Mouse (Mus musculus) cerebellum, adult 8-10 months (tissue): ENCODE data around the gene Plekhg4.

ENCODE experiments used
- DNase-seq: peaks from one replicate; pipeline ENCODE4 v3.0.0; 2022

The Plekhg4 gene

DNA sequence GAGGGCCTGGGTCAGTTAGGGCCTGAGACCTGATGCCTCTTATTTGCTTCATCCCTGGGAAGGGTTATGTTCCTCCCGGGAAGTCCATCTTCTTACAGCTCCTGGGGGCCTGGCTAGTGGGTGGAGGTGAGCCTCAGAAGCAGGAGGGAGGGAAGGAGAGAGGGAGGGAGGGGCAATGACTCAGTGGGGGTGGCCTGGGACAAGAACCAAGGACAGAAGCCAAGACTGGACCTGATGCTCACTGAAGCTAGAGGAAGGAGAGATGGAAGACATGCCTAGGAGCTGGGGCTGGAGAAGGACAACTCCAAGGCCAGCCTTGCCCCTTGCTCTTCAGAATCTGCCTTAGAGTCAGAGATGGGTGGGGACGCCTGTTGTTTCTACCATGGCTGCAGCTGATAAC, at the start of gene Plekhg4:
Gene Plekhg4, plus strand, starts transcription at position 243 of the 400 bp plus-strand sequence.
- no peak for DNase-seq

DNA sequence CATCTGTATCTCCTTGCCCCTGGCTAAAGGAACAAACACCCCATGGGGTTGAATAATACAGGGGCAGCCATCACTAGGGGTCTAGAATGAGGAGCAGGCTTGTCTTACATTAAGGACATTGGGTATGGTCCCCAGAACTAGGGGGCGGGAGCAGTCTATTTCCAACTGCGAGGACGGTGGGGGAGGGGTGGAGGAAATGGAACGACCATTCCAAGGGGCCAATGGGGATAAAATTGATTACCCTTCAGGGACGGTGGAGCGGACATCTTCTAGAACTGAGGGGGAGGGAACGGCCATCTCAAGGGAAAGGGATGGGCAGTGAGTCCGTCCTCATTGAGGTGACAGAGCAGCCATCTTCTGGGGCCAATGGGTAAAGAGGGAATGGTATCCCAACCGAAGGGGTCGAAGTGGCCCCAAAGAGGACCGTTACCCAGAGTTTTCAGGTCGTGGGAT, 47.4 kb upstream of the Plekhg4 start:
- no peak for DNase-seq

DNA sequence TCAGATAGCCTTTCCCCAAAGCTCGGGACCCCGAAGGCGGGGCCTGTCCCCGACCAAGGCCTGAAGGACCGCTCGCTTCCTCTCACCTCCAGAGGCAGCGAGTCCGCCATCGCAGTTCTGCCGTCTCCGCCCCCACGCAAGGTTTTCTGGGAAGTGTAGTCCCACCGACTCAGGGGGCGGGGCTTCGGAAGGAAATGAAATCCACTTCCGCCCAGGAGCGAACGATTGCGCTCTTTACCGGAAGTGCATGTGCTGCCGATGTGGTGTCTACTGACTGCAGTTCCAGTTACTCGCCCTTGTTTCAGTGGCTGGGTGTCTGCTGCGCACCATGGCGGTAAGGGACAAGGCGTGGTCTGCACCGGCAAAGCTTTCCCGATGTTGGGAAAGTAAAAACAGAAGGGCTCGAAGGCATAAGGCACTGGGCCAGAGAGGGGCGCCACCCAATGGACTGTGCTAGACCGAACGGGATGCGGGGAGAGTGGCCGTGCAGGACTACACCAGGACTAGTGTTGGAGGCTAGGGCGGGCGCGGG, 46.9 kb upstream of the Plekhg4 start, which contains the start of the genes Lrrc29 and Tmem208:
Gene Lrrc29, minus strand, starts transcription at position 138 of the 532 bp plus-strand sequence.
Gene Tmem208, plus strand, starts transcription at position 214 of the 532 bp plus-strand sequence.
- DNase-seq = peak; percentile 96

DNA sequence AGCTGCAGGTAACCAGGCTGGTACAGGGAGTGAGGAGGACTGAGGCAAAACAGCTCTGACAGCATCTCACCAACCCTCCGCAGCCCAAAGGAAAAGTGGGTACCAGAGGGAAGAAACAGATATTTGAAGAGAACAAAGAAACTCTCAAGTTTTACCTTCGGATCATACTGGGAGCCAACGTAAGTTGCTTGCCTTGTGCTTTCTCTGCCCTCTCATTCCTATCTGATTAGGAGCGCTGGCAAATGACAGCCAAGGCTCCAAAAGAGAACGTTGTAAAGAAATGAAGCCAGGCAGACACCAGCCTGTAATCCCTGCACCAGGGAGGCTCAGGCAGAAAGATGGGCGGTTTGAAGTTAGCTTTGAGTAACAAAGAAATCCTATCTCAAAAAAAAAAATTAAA, 46.1 kb upstream of the Plekhg4 start:
- DNase-seq = no peak

DNA sequence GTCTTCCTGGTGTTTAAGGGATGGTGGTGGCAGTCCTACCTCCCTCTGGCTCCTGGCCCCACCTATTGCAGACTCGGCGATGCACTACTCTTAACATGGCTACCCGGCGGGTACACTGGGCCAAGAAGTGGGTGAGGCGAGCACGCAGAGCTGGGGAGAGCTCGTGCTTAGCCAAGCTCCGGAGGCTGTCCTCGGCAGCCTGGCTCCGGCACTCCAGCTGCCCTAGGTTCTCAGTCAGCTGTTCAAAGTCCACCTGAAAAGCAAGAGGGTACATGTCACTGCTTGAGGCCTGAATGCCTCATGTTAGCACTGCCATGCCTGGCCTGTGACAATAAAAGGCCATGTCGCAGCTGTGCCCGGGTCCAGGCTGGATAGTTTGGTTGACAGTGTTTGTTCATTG, 42.7 kb upstream of the Plekhg4 start:
- DNase-seq = no peak

DNA sequence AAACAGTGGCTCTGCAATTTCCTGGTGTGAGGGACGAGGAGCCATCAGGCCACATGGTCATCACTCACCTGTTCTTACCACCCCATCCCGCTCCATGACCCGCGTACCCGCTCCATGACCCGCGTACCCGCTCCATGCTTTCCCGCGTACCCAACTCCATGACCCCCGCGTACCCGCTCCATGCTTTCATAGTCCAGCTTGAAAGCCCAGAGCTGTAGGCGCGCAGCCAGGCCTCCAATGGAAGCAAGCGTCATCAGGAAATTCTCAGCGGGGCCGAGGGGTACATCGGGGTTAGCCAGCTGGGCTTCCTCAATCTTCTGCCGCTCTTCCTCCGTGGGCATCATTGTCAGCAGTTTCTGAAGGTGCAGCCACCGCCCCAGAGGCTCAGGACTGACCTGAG, 41.6 kb upstream of the Plekhg4 start:
- no peak for DNase-seq

DNA sequence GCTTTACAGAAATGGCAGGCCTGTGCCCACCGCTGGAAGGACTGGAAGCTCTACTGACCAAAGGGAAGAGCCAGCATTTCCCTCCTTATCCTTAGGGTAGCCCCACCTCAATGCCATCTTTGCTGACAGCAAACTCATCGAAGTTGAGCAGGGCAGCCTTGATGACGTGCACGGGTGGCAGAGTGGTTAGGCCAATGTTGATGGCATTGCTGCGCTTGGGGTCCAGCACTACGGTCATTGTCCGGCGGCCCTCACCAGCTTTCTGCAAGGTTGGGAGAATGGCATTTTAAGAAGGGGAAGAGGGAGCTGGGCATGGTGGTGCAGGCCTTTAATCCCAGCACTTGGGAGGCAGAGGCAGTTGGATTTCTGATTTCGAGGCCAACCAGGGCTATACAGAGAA, 41.1 kb upstream of the Plekhg4 start:
- DNase-seq = no peak

DNA sequence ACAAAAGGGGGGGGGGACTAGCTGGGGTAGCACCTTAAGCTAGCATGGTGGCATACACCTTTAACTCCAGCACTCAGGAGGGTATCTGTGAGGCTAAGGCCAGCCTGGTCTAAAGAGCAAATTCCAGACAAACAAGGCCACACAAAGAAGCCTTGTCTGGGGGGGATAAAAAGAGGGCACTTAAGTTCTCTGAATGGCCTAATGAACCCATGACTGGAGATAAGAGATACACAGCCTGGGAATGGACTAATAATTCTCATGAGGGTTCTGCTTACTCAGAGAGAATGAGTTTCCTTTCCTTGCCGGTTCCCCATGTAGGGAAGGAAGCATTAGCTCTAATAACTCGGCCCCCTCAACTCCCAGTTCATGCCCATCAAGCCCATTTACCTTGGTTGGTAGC, 40.6 kb upstream of the Plekhg4 start:
- DNase-seq = no peak

DNA sequence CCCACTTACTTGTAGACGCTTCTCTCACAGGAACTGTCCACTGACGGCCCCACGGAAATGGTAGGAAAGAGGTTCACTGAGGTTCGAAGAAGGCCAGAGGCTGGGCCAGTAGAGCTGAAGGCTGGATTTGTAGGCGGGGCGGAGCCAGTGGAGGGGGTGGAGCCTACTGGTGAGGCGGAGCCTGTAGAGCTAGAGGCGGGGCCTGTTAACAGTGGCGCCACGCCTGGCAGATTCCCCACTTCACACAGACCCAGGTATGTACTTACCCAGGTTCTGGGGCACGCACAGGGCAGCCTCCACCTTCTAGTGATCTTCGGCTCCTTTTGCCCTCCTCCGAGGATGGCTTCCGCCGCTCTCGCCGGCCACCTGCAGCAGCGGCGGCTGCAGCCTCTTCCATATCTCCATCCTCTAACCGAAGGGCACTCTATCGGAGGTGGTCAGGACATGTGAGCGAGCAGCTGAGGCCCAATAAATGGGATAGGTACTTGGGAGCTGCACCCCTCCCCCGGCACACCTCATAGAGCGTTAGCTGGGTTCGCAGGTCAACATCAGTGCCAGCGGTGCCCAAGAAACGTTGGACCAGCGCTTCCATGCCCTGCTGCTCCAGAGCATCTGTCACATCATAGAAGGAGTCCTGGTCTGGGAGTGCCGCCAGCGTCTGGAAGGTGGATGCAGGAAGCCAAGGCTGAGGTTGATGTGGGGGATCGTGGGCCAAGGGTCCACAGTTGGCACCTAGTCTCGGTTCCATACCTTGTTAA, 36.5 kb upstream of the Plekhg4 start:
- DNase-seq = no peak

DNA sequence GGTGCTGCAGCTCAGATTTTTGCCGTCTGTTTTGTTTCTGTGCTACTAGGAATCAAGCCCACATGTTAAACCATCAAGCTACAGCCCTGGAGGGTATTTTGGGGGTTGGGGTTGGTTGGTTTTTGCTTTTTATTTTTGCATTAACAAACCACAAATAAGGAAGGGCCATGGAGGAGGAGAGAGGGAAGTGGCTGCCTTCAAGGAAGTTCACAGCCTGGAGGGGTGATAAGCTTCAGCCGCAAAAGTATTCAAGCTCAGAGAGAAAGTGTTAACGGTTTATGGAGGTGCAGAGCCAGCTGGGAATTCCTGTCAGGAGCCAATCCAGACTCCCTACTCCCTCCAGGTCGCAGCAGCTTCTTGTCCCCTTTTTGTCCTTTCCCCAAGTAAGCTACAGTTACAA, 34.1 kb upstream of the Plekhg4 start:
- no peak for DNase-seq

DNA sequence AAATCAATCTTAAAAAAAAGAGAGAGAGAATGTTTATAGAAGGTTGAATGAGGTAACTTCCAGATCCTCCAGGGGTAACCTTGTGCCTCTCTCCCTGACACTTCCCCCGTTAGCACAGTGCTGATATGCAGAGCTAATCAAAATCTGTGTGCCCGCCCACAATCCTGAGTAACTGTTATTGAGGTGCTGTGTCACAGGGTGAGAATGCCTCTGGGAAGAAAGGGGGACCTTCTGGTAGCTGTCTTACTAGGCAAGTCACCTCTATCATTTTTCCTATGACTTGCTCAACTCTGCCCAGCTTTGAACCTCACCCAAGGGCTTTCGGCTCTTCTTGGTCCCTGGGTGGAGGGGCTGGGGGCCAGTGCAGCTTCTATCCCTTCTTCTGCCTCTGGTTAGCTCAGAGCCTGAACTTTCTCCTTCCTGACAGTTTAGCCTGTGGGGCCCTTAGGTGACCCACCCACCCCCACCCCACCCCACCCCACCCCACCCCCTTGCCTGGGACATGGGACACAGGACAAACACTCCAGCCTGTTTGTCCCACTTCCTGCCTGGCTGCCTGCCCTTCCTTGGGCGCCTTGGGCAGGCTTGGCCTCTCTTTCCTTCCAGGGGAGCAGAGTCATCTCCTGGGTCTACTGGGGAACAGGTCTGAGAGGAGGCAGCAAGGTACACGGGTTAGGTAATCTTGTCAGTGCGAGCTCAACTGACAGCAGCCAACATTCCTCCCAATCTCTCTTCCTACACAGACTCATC, 33.0 kb upstream of the Plekhg4 start:
- no peak for DNase-seq

DNA sequence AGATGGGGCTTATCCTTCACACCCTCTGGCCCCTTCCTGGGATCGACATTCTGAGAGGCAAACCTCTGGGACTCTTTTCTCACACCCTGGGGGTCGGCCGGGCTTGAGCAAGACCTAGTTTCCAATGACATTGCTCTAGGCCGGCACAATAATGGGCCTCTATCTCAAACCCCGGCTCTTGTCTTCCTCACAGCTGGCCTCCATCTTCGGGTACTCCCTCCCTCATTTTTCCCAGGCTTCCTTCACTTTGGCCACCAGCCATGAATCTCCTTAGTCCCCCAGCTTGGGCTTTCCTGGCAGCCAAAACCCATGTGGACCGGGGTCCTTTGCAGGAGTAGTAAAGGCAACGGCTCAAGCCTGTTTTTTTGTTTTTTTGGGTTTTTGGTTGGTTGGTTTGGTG, 31.7 kb upstream of the Plekhg4 start:
- DNase-seq = no peak

DNA sequence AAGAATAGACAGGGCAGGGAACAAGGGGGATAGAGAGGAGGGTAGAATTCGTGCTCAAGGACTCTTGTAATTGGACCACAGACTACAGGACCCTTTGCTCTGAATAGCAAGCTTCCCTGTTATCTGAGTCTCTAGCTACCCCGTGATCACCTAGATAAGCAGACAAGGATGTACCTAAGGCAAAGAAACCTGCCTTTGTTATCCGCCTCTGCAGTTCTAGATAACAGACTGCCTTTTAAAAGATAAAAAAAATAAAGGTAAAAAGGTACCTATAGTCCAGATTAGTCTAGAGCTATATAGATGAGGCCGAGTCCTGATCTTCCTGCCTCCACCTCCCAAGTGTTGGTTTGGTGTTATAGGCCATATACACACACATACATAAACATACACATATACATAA, 30.3 kb upstream of the Plekhg4 start:
- DNase-seq = no peak

DNA sequence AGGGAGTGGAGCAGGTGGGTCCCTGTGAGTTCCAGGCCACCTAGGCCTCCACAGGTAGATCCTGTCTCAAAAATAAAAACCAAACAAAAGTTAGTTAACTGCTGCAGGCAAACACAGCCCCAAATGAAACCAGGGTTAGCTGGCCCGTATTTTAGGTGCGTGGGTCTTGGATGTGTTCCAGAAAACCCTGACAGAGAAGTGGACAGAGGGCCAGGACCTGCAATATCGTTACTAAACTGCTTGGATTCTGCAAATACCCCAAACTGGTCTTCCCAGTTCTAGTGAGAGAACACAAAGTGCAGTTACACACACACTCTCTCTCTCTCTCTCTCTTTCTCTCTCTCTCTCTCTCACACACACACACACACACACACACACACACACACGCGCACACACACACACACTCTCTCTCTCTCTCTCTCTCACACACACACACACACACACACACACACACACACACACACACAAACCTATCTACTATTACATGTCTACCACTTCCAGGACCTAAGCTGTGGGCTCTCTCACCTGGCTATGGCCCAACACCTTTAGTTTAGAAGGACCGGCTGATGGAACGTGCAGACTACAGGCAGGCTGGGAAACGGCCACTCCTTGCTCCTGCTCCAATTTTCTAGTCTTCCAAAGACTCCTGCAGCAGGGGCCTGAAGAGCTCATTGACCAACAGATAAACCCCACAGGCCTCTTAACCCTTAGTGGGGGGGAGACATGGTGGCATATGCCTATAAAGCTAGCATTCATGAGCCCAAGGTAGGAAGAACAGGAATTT, 29.1 kb upstream of the Plekhg4 start:
- no peak for DNase-seq

DNA sequence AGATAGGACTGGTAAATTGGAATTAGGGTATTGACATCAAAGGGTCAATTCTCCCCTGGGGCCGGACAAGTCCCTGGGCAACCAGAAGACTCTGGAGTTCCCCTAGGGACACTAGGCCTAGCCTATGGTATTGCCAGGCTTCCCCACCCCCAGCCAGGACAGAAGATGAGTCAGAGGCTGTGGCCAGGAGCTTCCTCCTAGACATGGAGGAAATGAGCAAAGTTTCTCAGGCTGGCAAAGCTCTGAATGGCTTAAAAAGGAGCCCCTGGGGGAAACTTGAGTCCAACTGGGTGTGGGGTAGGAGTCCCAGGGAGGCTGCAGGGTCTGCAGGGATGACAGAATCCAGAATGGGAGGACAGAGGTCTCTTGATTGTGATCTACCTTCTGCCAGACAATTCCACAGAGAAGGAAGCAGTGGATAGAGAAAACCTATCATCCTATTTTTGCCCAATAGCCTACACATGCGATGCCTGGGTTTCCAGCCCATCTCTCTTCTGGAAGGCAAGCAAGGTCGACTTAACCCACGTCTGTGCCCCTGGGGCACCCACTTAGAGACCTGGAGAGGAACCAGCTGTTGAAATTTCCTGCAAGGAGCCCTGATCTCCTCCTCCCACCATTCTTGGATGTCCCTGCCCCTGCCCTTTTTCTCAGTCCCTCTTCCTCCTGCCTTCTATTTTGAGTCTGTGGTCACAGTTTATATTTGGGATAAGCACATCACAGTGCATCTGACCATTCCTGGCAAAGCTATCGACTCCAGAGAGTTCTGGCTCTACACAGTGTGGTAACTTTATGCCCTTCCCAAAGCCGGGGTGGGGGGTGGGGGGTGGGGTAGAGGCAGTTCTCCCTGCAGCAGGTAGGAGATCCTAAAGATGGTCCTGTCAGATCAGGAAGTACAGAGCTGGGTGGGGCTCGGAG, 27.8 kb upstream of the Plekhg4 start:
- no peak for DNase-seq

DNA sequence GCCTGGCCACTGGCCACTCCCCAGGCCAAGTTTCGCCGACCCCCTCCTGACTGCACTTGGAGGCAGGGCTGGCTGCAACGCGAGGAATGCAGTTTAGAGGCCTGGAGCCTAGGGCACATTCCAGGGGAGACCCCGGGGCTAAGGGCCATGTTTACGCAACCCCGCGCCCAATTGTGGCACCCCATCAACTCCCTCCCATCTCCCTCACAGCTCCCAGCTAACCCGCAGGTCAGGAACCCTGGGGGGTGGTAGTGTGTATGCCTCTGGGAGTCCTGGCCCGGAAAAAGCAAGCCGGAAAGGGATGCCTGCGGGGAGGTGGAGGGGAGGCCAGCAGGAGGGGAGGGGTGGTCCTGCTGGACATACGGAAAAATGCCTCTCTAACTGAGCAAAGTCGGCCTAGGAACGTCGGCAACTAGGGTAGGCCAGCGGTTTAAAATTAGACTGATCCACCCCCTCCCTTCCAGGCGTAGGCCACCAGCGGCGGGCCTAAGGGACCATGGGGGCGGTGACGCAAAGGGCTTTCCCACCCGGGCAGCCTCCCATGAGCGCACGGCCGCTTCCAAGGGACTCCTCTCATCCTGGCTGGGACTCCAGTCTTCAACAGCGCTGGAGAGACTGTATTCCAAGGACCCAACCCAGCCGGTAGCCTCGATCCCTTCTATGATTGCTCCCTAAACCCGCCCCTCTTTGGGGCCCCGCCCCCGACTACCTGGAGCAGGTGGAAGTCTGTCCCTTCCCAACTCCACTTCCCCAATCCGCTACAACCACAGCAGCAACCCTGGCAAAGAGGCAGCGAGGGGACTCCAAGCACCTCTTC, 26.3 kb upstream of the Plekhg4 start:
- DNase-seq = peak; percentile 47

DNA sequence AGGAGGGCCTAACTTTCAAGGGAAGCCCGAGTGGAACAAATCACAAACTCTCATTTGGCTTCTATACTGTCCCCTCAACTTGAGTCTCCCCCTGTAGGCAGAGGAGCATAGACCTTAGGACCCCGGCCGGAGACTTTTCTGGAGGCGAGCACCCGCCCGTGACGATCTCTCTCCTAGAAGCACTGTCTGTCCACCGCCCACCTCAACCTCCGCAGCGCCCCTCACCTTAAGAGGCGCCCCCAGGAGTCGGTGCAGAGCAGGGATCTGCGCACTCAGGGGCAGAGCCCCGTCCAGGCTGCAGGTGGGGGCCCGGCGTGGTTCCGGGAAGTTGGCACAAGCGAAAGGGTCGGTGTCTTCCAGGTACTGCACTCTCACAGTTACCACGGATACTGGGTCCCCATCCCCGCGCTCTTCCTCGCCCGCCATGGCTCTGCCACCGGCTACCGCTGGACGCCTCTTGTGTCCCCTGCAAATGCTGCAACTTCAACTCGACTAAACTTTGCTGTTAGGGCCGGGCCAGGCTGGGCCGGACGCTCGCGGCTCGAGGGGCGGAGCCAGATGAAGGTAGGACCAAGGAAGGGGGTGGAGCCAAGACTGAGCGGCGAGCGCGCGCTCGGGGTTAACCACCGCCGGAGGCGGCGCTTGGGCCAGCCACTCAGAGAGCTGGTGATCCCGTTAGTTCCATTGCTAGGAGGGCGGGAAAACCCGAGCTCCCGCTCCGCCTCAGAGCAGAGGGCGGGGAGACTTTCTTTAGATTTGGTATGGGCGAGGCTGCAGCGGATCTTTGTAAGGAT, 25.4 kb upstream of the Plekhg4 start, which contains the start of gene Fhod1:
Gene Fhod1, minus strand, starts transcription at position 526 of the 794 bp plus-strand sequence.
- peak; percentile 89 for DNase-seq

DNA sequence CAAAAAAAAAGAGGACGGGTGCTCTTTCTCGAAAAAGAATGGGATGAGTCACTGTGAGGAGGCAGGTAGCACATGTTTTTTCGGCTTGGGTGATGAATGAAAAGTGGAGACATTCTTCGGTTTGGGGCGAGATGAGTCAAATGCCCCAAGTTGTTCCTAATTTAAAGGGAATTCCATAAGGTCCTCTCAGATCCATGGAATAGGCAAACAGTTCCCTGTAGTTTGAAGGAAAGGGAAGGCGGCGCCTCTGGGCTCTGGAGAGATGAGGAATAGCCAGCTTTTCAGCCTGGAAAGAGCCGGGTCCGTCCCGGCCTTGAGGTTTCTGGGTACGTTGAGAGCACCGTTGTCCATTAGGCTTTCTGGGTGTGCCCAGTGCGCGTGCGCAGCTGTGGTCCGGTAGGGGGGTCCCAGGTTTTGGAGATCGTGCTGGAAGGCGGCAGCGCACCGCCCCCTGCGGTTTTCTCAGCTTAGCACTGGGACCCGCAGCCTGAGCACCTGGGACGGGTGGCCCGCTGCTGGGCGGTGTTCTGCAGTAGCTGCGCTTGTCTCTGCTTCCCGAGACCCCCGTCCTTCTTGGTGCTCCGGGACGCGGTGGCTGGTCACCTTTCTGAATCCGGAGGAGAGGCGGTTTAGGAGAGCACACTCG, 24.5 kb upstream of the Plekhg4 start, which contains the start of gene Slc9a5:
Gene Slc9a5, plus strand, starts transcription at position 394 of the 646 bp plus-strand sequence.
- DNase-seq = no peak

DNA sequence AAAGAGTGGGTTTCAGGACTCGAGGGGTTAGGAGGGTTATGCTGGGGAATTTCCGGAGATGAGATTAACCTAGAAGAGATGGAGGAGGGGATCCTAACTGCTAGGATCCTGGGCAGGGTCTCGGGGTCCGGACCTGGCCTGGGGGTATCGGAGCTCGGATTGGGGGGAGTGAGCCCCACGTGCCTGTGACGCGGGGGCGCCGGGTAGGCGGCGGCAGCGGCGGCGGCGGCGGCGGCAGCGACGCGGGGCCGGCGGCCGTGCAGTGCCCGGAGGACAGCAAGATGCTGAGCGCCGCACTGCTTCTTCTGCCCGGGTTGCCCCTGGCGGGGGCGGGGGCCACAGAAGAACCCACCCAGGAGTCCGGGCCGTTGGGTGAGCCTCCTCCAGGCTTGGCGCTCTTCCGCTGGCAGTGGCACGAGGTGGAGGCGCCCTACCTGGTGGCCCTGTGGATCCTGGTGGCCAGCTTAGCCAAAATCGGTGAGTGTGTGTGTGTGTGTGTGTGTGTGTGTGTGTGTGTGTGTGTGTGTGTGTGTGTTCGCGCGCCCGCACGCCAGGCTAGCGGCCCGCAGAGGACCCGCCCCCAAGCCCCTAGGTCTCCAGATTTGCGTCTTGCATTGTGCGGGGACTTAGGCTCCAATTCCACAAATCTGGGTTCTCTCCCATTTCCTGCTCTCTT, 23.8 kb upstream of the Plekhg4 start:
- DNase-seq = peak; percentile 65
